Mouse (Mus musculus) hindbrain, postnatal 0 days (tissue): ENCODE results near the gene Tpgs1. TPM values are rescaled to one million over a fixed set of nuclear protein-coding genes. Genes with fewer than 3 reads are reported as not detected.

Experiments used
- ATAC-seq: fragments of 200-750 bp; cut with Nextera tagmentation; 2 replicates; pipeline ENCODE4 v1.8.0; 2017; ENCODE audit warnings: mild to moderate bottlenecking, moderate TSS enrichment, moderate library complexity
- DNase-seq: peaks from one replicate; pipeline ENCODE4 v3.0.0-alpha.2; 2015; ENCODE audit warnings: low spot score
- H3K27ac ChIP-seq: fragments of 300-500 bp; sonication (generic); 2 replicates; pipeline ENCODE4 v1.5.1; 2014; ENCODE audit warnings: mild to moderate bottlenecking
- H3K27me3 ChIP-seq: fragments of 300-500 bp; sonication (generic); 2 replicates; pipeline ENCODE4 v1.6.1; 2014; ENCODE audit warnings: low read length, mixed read lengths; ENCODE audit not compliant: insufficient read depth
- H3K36me3 ChIP-seq: fragments of 300-500 bp; sonication (generic); 2 replicates; pipeline ENCODE4 v1.6.1; 2014; ENCODE audit warnings: low read length, mixed read lengths; ENCODE audit not compliant: insufficient read depth
- H3K4me1 ChIP-seq: fragments of 300-500 bp; sonication (generic); 2 replicates; pipeline ENCODE4 v1.6.1; 2014; ENCODE audit warnings: antibody characterized with exemption, low read length, mixed read lengths; ENCODE audit not compliant: insufficient read depth
- H3K4me2 ChIP-seq: fragments of 300-500 bp; sonication (generic); 2 replicates; pipeline ENCODE4 v1.6.1; 2014; ENCODE audit warnings: low read depth, mild to moderate bottlenecking, low read length, moderate library complexity, mixed read lengths
- H3K4me3 ChIP-seq: fragments of 300-500 bp; sonication (generic); 2 replicates; pipeline ENCODE4 v1.5.1; 2014; ENCODE audit warnings: low read length
- H3K9ac ChIP-seq: fragments of 300-500 bp; sonication (generic); replicated peaks from 2 replicates; pipeline ENCODE4 v1.6.1; 2014; ENCODE audit warnings: mild to moderate bottlenecking, low read length, moderate library complexity, mixed read lengths
- H3K9me3 ChIP-seq: fragments of 300-500 bp; sonication (generic); 2 replicates; pipeline ENCODE4 v1.6.1; 2016; ENCODE audit warnings: low read length, mixed read lengths
- CTCF ChIP-seq: IDR thresholded peaks from 2 replicates; pipeline ENCODE4 v1.5.1; 2016; ENCODE audit warnings: antibody characterized with exemption, control low read depth, low read depth
- WGBS: fragments of 180-500 bp; shearing (Covaris S2); extraction: QIAGEN DNeasy Blood & Tissue Kit; methylation state at CpG from one replicate; pipeline ENCODE4 v1.1.7; 2014; 5-methylcytosine and 5-hydroxymethylcytosine counted together
- polyA plus RNA-seq: library from polyadenylated mRNA; unstranded; fragments of >200 nt; fragmentation: Nextera tagmentation; extraction: Ambion mirVana; gene quantifications from 2 replicates; pipeline ENCODE4 v1.2.1, GENCODE M21; 2015
- total RNA-seq: library from RNA; depleted of rRNA; stranded (reverse); fragments of >200 nt; gene quantifications from 2 replicates; pipeline ENCODE4 v1.2.3, GENCODE M21; 2014

Gene Tpgs1
- total and polyA plus RNA-seq, 2 experiments from 2014 or later, result 117 to 132 TPM

GRCm38 (mm10) chr10:79672088-79672455 lies 2.9 kb downstream of the Tpgs1 start:
- Histone ChIP-seq H3K4me3 (no peak overlapping the region), H3K4me2 (no peak overlapping the region), H3K27me3 (no peaks in the 10 kb centered on the region), H3K9me3 (no peaks in the 10 kb centered on the region), H3K4me1 (peaks cover 15% of the 10 kb centered on the region; the same call in 1 of the 2 replicates), H3K9ac (no peak overlapping the region), H3K27ac (no peak overlapping the region), H3K36me3 (peaks cover 8% of the 10 kb centered on the region; the same call in 1 of the 2 replicates)
- DNase-seq (no peak), ATAC-seq (no peak)
- peak; percentile 50 for TF ChIP-seq CTCF
- 53% methylated on average over 3 of the region's 3 CpGs for WGBS

- H3K4me1 ChIP-seq, result peaks cover 14% of the 10 kb centered on the region; the same call in 1 of the 2 replicates
- H3K9ac ChIP-seq, result no peak overlapping the region
- no peak overlapping the region for H3K4me2 ChIP-seq
- H3K4me3 ChIP-seq, result no peak overlapping the region
- DNase-seq (no peak), ATAC-seq (no peak)
- no peaks in the 10 kb centered on the region for H3K27me3 ChIP-seq
- no peaks in the 10 kb centered on the region for H3K9me3 ChIP-seq
- peaks cover 8% of the 10 kb centered on the region; the same call in 1 of the 2 replicates for H3K36me3 ChIP-seq
- no peak for TF ChIP-seq CTCF
- no peak overlapping the region for H3K27ac ChIP-seq
- 90% methylated on average over 3 of the region's 3 CpGs for WGBS
Measured at GRCm38 (mm10) chr10:79673054-79673453, 3.9 kb downstream of the Tpgs1 start.

GRCm38 (mm10) chr10:79675346-79676035 lies 6.3 kb downstream of the Tpgs1 start:
- Histone ChIP-seq H3K4me1 (0 out of 2 replicates have a peak, but pooled peaks cover 7% of the 10 kb centered on the region), H3K4me2 (no peak overlapping the region), H3K36me3 (peaks cover 8% of the 10 kb centered on the region; the same call in 1 of the 2 replicates), H3K27me3 (no peaks in the 10 kb centered on the region), H3K9ac (no peak overlapping the region), H3K4me3 (no peak overlapping the region), H3K9me3 (no peaks in the 10 kb centered on the region), H3K27ac (no peak overlapping the region)
- no peak for TF ChIP-seq CTCF
- ATAC-seq (no peak), DNase-seq (no peak)
- whole genome bisulfite sequencing, result 56% methylated on average over 43 of the region's 44 CpGs

- Histone ChIP-seq H3K9me3 (no peaks in the 10 kb centered on the region), H3K27me3 (no peaks in the 10 kb centered on the region), H3K36me3 (peaks cover 20% of the 10 kb centered on the region), H3K4me1 (peaks cover 17% of the 10 kb centered on the region), H3K4me2 (peak overlapping the region; percentile 61), H3K9ac (peak overlapping the region; percentile 84), H3K27ac (peak overlapping the region; percentile 85), H3K4me3 (peak overlapping the region; percentile 73)
- DNase-seq, result no peak
- ATAC-seq, result peak; percentile 14
- WGBS, result 39% methylated on average over 11 of the region's 11 CpGs
- no peak for TF ChIP-seq CTCF
Measured at GRCm38 (mm10) chr10:79680606-79681495, 11.7 kb downstream of the Tpgs1 start.

- DNase-seq (peak; percentile 100), ATAC-seq (peak; percentile 95)
- Histone ChIP-seq H3K27ac (peak within 1 kb of the TSS; percentile 85), H3K9me3 (no peaks in the 10 kb centered on the region), H3K4me1 (peaks cover 17% of the 10 kb centered on the region), H3K27me3 (no peaks in the 10 kb centered on the region), H3K36me3 (peaks cover 26% of the 10 kb centered on the region), H3K4me2 (peak within 1 kb of the TSS; percentile 96), H3K9ac (peak within 1 kb of the TSS; percentile 84), H3K4me3 (peak within 1 kb of the TSS; percentile 73)
- peak; percentile 39 for TF ChIP-seq CTCF
- WGBS, result under 1% methylated on average over 84 of the region's 84 CpGs
Measured at GRCm38 (mm10) chr10:79681591-79682245, 12.5 kb downstream of the Tpgs1 start, which contains the start of gene Cdc34. Gene Cdc34, plus strand, starts transcription at chr10:79682195.

GRCm38 (mm10) chr10:79682551-79682915 lies 13.4 kb downstream of the Tpgs1 start:
- no peak for TF ChIP-seq CTCF
- H3K4me2 ChIP-seq, result peak overlapping the region; percentile 96
- peaks cover 17% of the 10 kb centered on the region for H3K4me1 ChIP-seq
- H3K4me3 ChIP-seq, result peak overlapping the region; percentile 73
- peaks cover 34% of the 10 kb centered on the region for H3K36me3 ChIP-seq
- no peaks in the 10 kb centered on the region for H3K9me3 ChIP-seq
- H3K27ac ChIP-seq, result peak overlapping the region; percentile 85
- H3K27me3 ChIP-seq, result no peaks in the 10 kb centered on the region
- 0% methylated on average over 9 of the region's 10 CpGs for WGBS
- DNase-seq, result no peak
- H3K9ac ChIP-seq, result peak overlapping the region; percentile 84
- ATAC-seq, result no peak
